Mouse (Mus musculus): Measurements from ENCODE around the gene Nfkbil1.
A peak's percentile ranks its signal among the peaks of the same experiment; 100 is the strongest.

Gene Nfkbil1

DNA sequence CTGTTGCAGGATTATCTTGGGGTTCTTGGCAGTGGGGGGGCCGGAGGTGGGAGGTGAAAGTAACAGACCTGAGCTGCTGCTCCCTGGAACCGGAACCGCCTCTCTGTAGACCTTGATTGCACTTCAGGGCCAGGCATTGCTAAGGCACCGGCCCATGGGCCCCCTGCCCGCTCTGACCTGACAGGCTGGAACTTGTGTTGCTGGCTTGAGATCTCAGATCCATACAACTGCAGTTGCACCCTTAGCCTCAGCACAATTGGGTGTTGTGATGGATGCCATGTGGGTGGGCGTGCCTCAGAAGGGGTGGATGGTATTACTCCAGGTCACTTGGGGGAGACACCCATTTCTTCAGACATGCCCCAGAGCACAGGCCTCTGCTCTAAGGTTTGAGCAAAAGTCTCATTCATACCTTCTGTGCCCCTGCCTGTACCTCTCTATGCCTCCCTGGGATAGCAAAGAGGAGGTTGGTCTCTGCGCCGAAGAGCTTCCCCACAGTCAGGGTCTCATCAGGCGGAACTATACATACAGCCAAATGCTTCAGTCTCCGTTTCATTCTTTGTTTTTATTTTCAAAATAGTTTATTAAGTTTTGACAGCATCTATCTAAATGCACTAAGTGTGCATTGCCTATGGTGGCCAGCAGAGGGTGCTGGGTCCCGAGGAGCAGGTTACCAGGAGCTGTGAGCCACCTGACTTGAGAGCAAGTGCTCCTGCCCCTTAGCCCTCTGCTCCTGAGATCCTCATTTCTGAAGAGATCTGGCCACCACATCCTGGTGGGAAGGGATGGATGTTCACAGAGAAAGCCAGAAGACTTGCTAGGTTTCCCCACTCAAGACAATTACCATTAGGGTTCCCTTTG, 18.9 kb upstream of the Nfkbil1 start:
- DNase-seq (ENCODE audit: low spot score in 2 of 2) = peak in 1 of 2 experiments; percentile 60

DNA sequence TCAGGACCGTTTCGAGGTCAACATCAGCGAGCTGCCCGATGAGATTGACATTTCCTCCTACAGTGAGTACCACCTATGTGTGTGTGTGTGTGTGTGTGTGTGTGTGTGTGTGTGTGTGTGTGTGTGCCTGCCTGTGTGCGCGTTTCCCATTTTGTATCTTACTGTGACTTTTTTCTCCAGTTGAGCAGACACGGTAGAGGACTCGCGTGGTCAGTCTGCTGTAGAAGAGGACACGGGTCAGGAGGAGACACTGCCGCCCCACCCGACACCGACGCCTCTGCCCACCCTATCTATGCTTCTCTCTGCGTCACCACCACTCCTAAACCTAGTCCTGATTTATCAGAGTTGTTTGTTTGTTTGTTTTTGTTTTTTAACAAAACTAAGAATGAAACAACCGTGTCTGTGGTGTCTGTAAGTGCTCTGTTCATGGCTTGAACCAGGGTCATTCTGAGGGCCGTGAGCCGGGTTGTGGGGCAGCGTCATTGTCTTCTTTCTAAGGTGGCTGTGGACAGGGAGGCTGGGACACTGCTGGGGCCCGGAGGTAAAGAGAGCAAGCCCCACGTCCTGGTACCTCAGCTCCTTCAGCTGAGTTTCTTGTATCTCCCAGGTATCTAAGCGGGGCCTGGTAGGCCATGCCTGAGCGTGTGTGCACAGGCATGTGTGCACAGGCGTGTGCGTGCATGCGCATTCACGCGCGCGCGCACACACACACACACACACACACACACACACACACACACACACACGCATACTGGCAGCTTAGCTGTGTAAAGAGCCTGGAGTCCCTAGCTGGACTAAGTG, 17.9 kb upstream of the Nfkbil1 start:
- DNase-seq (ENCODE audit: low spot score in 2 of 2) = no peak

DNA sequence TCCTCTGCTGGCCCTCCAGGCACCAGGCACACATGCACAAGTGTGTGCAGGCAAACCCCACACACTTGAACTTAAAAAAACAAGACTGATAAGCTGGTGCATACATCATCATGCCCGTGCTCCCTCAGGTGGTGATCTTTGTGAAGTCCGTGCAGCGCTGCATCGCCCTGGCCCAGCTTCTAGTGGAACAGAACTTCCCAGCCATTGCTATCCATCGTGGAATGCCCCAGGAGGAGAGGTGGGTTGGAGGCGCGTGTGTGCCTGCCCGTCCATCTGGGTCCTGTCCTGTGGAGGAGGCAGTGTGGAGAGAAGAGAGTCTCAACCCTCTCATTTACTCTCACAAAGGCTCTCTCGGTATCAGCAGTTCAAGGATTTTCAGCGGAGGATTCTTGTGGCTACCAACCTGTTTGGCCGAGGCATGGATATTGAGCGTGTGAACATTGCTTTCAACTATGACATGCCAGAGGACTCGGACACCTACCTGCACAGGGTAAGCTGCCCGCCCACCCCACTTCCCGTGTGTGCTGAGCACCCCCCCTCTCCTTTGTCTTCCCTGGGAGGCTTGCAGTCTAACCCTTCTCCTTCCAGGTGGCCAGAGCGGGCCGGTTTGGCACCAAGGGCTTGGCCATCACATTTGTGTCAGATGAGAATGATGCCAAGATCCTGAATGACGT, 17.2 kb upstream of the Nfkbil1 start:
- DNase-seq (ENCODE audit: low spot score in 2 of 2) = no peak

DNA sequence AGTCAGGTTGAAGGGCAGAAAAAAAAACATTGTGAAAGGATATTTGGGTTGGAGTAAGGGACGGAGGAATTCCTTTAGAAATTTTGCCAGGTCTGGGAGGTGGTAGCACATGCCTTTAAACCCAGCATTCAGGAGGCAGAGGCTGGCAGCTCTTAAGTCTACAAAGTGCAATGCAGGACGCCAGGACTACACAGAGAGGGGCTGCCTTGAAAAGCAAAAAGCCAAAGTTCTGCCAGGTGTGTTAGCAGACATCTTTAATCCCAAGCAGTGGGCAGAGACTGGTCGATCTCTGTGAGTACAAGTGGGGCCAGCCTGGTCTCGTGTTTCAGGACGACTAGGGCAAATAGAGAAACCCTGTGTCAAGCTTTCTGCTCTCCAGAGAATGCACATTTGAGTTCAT, 16.4 kb upstream of the Nfkbil1 start:
- DNase-seq (ENCODE audit: low spot score in 2 of 2) = no peak

DNA sequence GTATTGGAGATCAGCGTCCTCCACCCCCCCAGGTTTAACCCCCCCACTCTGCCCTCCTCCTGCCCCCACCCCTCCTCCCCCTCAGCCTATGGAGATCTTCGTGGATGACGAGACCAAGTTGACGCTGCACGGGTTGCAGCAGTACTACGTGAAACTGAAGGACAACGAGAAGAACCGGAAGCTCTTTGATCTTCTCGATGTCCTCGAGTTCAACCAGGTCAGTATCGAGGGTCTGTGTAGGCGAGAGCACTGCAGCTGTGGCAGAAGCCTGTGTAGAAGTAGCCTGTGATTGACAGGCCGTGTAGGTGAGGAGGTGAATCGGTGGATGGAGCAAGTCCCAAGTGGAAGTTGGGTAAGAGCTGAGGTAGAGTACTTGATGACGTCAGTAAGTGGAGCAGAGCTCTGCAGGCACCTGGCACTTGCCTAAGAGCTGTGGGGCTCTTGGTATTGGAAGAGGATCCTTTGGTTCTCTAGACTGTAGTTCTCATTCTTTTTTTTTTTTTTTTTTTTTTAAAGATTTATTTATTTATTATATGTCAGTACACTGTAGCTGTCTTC, 15.6 kb upstream of the Nfkbil1 start:
- DNase-seq (ENCODE audit: low spot score in 2 of 2) = no peak

DNA sequence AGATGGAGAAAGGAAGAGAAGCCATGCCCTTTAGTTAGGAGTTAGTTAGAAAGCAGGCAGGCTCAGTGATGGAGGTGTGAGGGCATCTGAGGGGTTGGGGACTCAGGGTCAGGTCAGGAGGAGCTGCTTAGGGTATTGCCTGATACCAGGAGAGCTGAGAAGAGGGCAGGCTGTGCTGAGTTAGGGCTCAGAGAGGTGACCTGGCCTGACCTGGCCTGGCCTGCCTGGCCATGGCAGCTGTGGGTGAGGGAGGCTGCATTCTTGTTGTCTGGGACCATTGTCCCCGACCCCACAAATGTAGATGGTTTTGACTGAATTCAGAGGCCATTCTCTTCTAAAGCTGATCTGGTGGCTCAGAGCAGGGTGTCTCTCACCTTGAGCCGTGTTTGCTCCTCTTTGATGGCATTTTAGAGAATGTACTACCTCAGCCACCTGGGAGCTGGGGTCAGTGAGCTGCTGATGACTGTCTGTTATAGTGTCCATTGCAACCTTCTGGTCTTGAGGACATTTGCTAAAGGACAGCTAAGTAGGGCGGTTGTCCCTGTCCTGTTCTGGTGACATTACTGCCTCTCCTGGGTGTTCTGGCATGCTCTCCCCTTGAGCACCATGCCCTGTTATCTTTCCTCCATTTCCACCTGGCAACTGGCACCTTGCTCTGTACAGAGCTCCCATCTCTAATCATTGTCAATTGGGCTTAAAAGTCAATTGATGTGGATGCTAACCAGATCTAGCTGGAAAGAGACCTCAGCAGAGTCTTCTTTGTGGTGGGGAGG, 14.9 kb upstream of the Nfkbil1 start:
- no peak for DNase-seq (ENCODE audit: low spot score in 2 of 2)

DNA sequence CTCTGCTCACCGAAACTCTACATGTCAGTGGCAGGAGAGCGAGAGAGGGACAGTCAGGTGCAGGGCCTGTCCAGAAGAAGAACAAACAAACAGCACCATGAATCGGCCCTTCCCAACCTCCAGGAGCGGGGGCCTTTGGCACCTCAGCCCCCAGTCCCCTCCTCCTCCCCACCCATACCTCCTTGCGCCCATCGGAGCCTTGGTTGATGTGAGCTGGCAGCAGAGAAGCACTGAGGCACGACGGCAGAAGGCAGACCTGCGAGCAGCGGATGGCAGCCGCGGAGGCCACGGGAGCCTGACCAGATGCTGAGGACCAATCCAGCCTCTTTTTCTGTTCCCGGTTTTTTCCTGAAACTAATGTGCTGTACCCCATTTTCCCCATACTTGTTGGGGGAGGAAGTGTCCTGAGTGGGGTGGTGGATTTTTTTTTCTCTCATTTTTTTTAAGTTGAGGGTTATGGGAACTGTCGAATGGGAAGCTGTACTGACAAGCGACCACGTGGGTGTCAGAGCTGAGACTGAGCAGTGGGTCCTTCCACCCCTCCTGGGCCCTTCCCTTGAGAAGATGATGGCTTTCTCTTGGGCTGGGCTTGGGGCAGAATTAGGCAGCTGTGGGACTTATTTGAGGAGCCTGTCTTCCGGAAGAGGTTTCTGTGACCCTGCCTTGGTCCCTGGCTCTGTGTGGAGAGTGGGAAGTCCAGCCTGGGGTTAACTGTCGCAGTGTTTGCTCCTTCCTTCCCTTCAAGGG, 14.0 kb upstream of the Nfkbil1 start:
- no peak for DNase-seq (ENCODE audit: low spot score in 2 of 2)

DNA sequence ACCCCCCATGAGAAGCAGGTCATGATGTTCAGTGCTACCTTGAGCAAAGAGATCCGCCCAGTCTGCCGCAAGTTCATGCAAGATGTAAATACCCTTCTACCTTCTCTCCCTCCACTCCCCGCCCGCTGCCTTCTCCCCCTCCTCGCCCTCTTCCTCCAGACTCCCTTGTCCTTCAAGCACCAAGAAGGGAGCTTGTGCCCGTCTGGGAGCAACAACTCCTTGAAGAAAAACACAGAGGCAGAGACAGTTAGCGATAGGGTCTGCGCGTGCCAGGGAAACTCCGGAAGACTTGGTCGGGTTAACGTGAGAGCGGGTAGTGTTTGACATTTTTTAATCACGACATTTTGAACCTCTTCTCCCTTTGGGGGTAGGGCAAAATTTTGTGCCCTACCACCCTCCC, 13.4 kb upstream of the Nfkbil1 start:
- DNase-seq (ENCODE audit: low spot score in 2 of 2) = no peak

DNA sequence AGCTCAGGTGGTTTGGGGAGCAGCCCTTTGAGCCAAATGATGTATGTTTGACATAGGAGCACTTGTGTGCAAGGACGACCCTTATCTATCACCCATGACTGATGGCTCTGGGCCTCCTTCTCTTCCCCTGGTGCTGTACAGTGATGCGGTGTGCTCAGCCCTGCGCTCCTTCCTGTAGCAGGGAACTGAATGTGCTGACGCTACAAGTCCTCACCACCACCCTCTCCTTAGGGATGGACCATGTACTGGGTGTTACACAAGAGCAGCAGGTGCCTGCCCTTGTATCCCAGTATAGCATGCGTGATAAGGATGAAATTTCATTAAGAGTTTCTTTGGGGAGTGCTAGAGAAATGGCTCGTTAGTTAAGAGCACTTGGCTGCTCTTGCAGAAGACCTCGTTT, 11.6 kb upstream of the Nfkbil1 start:
- no peak for DNase-seq (ENCODE audit: low spot score in 2 of 2)

DNA sequence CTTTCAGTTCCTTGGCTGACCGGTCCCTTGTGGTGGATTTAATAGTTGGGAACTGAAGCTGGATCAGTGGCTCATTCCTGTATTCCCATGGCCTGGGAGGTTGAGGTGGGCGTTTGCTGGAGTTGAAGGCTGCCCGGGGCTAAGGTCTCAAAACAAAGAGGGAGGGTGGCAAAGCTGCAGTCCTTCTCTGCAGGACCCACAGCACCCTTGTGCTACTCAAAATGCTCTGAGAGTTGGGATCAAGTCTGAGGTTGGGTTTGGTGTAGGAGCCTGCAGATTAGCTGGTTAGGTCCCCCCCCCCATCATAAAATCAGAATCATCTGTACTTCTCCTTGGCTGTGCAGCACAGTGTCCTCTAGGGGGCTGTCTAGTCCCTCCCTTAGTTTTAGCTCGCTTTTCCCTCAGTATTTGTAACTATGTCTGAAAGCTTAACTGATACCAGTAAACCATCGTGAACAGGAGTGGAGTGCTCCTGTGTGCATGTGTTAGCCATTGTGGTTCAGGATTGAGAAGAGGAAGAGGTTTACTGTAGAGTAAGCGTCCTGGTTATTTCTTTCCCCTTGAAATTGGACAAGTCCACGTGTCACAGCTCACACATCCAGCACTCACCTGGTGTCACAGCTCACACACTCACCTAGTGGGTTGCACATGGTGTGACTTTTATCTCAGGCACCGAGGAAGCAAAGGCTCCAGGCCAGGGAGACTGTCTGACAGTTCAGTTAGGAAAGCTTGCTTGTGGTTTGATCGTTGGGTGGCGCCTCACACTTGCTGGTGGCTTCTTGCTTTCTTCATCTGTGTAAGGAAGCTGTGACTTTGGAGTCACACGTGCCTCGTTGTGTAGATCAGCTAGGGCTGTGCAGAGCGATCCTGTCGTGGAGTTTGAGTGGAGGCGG, 10.4 kb upstream of the Nfkbil1 start:
- no peak for DNase-seq (ENCODE audit: low spot score in 2 of 2)

DNA sequence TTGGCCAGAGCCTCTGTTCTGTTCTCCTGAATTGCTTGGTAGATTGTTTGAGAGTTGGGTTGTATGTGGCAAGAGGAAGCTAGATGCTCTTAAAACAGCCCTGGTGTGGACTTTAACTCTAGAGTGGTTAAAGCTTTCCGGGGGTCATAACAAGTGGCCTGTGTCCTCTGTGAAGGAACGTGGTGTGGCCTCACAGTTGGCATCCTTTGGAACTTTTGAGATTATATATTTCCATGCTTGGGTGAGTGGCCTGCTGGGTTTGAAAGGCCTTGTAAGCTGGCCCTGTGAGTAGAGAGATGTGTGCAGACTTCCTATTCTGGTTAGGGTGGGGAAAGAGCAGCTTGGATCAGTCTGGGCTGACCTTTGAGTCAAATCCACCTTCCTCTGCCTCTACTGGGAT, 9.4 kb upstream of the Nfkbil1 start:
- DNase-seq (ENCODE audit: low spot score in 2 of 2) = no peak

DNA sequence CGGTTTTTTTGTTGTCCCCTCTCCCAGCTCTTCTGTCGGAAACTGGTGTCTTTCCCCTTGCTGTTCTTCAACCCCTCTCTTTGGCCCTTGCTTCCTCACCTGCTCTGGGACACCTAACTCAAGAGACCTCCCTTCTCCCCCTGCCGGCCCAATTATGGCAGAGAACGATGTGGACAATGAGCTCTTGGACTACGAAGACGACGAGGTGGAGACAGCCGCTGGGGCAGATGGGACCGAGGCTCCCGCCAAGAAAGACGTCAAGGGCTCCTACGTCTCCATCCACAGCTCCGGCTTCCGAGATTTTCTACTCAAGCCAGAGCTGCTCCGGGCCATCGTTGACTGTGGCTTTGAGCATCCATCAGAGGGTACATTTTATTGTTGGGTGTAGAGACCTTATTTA, 7.5 kb upstream of the Nfkbil1 start:
- peak in 1 of 2 experiments; percentile 48 for DNase-seq (ENCODE audit: low spot score in 2 of 2)

DNA sequence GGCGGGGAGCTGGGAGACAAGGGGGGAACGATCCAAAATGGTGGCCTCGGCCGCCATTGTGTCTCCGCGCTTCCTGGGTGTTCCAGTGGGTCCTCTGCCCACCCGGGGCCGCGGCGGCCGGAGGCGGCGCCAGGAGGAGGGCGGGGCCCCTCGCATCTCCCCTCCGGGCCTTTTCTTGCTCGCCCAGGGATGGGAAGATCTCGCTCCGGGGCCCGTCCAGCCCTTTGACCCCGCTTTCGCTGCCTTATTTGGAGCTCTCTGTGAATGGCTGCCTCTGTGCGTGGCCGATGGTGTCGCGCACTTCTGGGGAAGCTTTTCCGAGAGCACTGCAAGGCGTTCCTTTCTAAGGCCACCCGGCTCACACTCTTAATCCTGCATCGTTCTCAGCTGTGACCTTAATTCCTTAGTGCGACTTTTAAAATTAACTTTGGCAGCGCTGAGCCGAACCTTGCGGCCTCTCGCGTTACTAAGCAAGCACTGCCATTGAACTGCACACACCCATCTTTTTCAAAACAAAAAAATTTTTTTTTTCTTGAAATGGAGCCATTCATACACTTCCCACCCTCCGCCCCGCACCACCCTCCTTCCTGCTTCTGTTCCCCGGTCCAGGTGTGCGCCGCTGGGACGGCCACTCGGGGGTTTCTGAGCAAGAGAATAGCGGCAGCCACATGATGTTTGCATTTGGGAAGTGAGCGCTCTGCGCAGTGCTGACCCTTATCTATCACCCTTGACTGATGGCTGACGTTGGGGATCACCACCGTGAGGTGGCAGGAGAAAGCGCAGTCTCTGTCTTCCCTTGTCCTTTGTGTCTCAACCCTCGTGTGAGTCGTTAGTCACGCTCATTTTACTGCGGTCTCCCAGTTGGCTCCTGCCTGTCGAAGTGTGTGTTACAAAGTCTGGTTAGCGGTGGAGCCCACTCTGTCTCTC, 6.7 kb upstream of the Nfkbil1 start:
- DNase-seq (ENCODE audit: low spot score in 2 of 2) = peak in 1 of 2 experiments; percentile 74

DNA sequence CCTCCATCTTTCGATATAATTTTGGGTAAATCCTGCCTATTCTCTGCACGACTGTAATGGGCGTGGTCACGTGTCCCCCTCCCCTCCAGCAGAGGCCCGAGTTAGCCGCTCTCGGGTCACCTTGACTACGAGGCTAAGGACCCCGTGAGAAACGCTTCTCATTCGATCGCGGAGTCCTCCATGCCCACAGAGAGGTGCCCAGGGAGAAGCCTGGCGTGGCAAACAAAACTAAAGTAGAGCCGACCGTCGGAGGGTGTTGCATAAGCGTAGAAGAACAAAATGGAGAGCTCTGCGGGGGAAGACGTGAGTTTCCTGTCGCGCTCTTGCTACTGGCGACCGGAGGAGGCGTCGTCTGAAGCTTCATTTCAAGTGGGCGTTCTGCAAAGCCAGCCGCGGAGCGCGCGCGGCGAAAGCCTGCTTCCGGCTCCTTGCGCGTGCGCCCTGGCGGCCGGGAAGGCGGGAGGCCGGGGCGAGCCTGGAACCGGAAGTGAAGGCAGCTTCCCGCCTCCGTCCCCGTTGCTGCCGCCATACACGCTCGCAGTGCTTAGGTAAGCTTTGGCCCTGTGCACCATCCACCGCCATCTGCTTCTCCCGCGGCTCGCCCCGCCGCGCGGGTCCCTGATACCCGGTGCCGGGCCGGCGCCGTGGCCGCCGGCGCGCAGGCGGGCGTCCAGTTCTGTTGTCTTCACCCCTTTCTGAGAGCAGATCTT, 5.9 kb upstream of the Nfkbil1 start, which contains the start of gene Ddx39b:
TSS of gene Ddx39b (plus strand) at position 442 of the 710 bp plus-strand sequence.
- peak; percentile 93 to 95 for DNase-seq (ENCODE audit: low spot score in 2 of 2)

DNA sequence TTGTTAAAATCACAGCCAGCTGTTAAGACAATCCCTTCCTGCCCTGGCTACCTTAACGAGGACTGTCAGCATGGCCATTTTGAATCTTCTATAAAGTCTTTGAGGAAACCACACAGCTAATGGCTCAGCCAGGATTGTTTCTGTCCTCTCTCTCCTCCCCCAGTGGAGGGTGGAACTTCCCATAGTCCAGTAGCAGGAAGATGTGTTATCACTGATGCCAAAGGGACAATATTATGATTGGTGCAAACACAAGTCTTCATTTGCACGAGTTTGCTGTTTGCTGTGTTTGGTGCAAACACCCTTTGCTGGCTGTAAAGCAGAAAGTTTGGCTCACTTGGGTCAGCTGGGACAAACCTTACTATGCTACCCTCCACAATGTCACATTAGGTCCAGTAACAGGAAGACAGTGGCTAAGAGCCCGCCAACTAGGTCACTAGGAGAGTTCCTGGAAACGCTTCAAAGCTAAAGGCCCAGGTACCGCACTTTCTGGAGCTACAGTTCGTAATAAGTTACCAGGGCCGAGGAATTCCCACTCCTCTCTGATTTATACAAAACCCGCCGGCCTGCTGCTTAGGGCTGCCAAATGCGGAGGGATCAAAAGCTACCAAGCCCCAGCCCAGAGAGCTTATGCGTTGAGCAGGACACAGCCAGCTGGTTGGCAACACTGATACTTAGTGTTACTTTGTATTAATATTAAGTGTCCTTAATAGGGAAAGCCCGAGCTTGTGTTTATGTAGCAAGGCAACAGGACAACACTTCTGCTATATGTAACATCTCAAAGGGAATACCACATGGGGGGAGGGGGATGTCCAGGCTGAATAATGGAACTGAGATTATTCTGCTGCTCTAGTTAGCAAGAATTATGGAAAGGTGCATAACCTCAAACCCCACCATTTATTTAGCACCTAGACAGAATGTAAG, 5.1 kb upstream of the Nfkbil1 start:
- no peak for DNase-seq (ENCODE audit: low spot score in 2 of 2)

DNA sequence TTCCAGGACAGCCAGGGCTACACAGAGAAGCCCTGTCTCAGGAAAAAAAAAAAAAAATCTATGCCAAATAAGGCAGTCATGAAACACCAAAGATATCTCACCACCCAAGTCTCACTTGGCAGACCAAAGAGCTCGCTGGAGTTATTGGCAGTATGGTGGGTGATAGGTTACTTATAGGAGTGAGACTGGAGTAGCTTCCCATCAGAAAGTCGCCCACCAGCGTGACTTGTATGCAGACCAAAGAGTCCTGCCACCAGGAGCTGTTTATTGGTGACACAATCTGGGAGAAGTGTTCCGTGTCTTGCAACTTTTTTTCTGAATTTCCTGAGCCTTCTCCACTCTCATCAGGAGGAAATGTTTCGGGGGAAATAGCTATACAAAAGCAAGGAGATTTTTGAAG, 4.1 kb upstream of the Nfkbil1 start:
- no peak for DNase-seq (ENCODE audit: low spot score in 2 of 2)

DNA sequence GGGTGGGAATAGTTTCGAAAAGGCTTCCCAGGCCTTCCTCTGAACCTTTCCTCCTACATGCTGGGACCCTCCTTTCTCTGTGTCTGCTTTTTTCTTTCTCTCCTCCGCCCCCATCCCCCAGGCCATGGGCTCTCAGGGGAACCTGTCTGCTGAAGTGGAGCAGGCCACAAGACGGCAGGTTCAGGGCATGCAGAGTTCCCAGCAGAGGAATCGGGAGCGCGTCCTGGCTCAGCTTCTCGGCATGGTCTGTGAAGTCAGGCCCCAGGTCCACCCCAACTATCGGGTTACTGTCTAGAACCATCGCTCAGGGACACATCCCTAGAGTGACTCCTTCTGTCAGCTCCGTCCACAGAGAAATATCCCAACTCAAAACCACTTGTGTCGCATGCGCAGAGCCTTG, 1.9 kb upstream of the Nfkbil1 start:
- DNase-seq (ENCODE audit: low spot score in 2 of 2) = no peak
